Mouse (Mus musculus): ENCODE data around the gene B3gat3. TPM values are rescaled to one million over a fixed set of nuclear protein-coding genes. Genes with fewer than 3 reads are reported as not detected.
"Not testable (repeated sequence)": the region's sequence is repeated elsewhere in the genome, so short reads cannot be mapped to it uniquely, and the experiment has no call there.

B3gat3 gene
- polyA plus RNA-seq (2015; fragmentation: Nextera tagmentation; extraction: Ambion mirVana) = 86.9 and 88.7 TPM in 2 replicates

DNA sequence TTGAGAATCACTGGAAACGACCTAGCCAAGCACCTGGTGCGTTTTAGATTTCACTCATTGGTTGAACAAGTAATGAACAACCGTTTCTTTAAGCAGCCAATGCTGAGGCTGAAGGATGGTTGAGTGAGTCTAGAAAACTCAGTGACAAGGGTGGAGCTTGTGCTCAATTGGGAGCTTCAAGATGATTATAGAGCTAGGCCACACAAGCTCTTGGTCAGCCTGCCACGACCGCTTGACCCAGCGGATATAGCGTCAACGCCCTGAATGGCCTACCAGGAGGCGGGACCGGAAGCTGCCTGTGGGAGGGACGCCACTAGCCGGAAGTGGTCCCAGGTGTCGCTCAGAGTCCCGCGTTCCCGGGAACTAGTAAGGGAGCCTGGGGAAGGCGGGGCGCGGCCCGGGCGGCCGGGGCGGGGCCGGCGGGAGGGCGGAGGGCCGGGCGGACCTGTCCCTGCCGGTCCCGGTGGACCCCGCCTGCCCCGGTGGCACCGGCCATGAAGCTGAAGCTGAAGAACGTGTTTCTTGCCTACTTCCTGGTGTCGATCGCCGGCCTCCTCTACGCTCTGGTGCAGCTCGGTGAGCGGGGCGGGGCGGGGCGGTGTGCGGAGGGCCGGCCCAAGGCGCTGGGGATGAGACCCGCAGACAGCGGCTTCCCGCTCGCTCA, at the start of gene B3gat3:
TSS of gene B3gat3 (plus strand) at position 302 of the 664 bp plus-strand sequence.
- 3% methylated on average over 50 of the region's 50 CpGs for WGBS
- peak within 1 kb of the TSS; percentile 85 for H3K4me2 ChIP-seq
- H3K9me3 ChIP-seq = no peaks in the 10 kb centered on the region
- peak within 1 kb of the TSS; percentile 84 for H3K4me3 ChIP-seq
- H3K27me3 ChIP-seq = no peaks in the 10 kb centered on the region
- peaks cover 20% of the 10 kb centered on the region for H3K4me1 ChIP-seq (replicated peaks)
- ATAC-seq (ENCODE audit: low read depth) = peak; percentile 98
- peak within 1 kb of the TSS; percentile 81 for H3K9ac ChIP-seq
- H3K36me3 ChIP-seq = peaks cover 30% of the 10 kb centered on the region
- H3K27ac ChIP-seq (replicated peaks) = peak within 1 kb of the TSS; percentile 87

DNA sequence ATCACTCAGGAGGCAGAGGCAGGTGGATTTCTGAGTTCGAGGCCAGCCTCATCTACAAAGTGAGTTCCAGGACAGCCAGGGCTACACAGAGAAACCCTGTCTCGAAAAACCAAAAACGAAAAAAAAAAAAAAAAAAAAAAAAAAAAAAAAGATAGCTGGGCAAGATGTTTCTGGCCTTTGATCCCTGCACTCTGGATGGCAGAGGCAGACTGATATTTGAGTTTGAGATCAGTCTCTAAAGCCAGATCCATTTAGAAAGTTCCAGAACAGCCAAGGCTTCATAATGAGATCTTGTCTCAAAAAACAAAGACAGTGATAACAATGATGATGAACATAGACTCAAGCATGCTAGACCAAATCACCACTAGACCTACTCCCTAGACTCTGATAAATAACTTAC, 49.8 kb upstream of the B3gat3 start:
- not testable (repeated sequence) for H3K9ac ChIP-seq; H3K27ac ChIP-seq (replicated peaks); ATAC-seq (ENCODE audit: low read depth); H3K9me3 ChIP-seq; H3K27me3 ChIP-seq
- H3K4me3 ChIP-seq = peak overlapping the region; percentile 97; the same call in 1 of the 2 replicates
- peaks cover 16% of the 10 kb centered on the region for H3K4me1 ChIP-seq (replicated peaks)
- peaks cover 25% of the 10 kb centered on the region for H3K36me3 ChIP-seq
- 70% methylated on average over 3 of the region's 3 CpGs for WGBS
- H3K4me2 ChIP-seq = peak overlapping the region; percentile 91

DNA sequence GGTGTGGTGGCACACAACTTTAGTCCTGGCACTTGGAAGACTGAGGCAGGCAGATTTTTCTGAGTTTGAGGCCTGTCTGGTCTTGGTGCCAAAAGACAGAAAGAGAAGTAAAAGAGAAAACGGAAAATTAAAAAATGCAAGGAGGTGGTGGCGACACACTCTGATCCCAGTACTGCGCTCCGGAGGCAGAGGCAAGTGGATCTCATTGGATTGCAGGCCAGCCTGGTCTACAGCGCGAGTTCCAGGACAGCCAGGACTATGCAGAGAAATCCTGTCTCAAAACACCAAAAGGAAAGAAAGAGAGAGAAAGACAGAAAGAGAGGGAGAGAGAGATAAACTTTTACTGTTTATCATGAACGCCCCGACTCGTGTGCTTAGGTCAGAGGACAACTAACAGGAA, 49.3 kb upstream of the B3gat3 start:
- peak overlapping the region; percentile 97 for H3K4me3 ChIP-seq
- peak overlapping the region; percentile 91 for H3K4me2 ChIP-seq
- 65% methylated on average over 9 of the region's 9 CpGs for WGBS

DNA sequence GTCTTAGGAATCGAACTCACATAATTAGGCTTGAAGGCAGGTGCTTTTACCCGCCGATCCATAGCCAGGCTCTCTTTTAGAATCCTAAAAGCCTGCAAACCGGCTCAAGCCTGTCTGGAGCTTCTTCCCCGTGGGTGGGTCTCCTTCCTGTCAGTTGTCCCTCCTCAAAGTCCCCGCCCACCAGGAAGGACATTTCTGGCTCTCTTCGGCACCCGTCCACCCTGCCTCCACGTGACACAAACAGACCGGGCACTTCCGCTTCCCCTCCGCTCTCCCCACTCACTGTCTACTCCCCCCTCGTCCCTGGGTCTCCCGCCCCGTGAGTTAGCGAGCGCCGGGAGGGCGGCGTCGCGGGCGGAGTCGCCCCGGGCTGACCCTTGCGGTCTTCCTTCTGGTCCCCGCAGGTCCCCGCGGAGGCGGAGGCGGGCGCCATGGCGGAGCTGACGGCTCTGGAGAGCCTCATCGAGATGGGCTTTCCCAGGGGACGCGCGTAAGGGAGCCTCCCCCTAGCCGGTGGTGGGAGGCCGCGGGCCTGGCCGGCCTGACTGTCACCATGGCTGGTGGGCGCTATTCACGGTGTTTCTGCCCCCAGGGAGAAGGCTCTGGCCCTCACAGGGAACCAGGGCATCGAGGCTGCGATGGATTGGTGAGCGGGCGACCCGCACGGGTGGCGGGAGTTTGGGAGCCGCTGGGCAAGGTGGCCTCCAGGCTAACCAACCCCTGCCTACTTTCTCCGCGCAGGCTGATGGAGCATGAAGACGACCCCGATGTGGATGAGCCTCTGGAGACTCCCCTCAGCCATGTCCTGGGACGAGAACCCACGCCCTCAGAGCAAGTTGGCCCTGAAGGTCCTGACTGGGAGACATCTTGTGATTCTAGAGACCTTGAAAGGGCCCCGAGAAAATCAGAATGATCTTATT, 48.6 kb upstream of the B3gat3 start, which contains the start of gene Ubxn1:
TSS of gene Ubxn1 (plus strand) at position 230 of the 920 bp plus-strand sequence.
- peaks cover 36% of the 10 kb centered on the region for H3K36me3 ChIP-seq
- ATAC-seq (ENCODE audit: low read depth) = peak; percentile 97
- H3K9me3 ChIP-seq = no peaks in the 10 kb centered on the region
- peak within 1 kb of the TSS; percentile 91 for H3K4me2 ChIP-seq
- peak within 1 kb of the TSS; percentile 97 for H3K9ac ChIP-seq
- H3K4me1 ChIP-seq (replicated peaks) = peaks cover 16% of the 10 kb centered on the region
- H3K4me3 ChIP-seq = peak within 1 kb of the TSS; percentile 97
- H3K27me3 ChIP-seq = no peaks in the 10 kb centered on the region
- peak within 1 kb of the TSS; percentile 84 for H3K27ac ChIP-seq (replicated peaks)
- 1% methylated on average over 59 of the region's 59 CpGs for WGBS

More for the DNA sequence above, 49.3 kb upstream of the B3gat3 start:
- peak; percentile 51 for ATAC-seq (ENCODE audit: low read depth)
- peaks cover 29% of the 10 kb centered on the region for H3K36me3 ChIP-seq
- H3K9me3 ChIP-seq = no peaks in the 10 kb centered on the region
- H3K27ac ChIP-seq (replicated peaks) = peak overlapping the region; percentile 84
- H3K4me1 ChIP-seq (replicated peaks) = peaks cover 16% of the 10 kb centered on the region
- no peaks in the 10 kb centered on the region for H3K27me3 ChIP-seq
- peak overlapping the region; percentile 97 for H3K9ac ChIP-seq

DNA sequence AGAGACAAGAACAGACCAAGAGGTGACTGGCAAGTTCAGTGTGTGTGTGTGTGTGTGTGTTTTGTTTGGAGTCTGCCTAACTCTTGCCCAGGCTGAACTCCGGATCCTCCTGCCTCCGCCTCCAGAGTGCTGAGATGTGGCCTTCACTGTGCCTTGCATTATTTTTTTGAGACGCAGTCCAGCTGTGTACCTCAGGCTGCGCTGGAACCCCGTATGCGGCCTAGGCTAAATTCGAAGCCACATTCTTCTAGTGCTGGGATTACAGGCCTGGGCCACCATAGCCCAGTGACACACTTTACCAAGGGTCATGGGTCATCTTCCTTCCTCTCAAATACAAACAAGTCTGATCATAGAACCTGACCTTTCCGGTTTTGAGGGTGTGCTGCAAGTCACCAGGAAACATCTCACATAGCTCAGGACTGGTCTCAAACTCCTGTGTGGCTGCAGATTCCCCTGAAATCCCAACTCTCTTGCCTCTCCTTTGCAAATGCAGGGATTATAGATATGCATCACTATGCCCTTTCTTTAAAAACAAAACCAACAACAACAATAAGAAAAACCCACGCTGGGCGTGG, 47.8 kb upstream of the B3gat3 start:
- 76% methylated on average over 10 of the region's 10 CpGs for WGBS
- ATAC-seq (ENCODE audit: low read depth) = no peak
- H3K4me1 ChIP-seq (replicated peaks) = peaks cover 16% of the 10 kb centered on the region
- H3K27me3 ChIP-seq = no peaks in the 10 kb centered on the region
- peak overlapping the region; percentile 97 for H3K9ac ChIP-seq
- H3K27ac ChIP-seq (replicated peaks) = peak overlapping the region; percentile 84; the same call in 1 of the 2 replicates
- H3K9me3 ChIP-seq = no peaks in the 10 kb centered on the region
- peaks cover 42% of the 10 kb centered on the region for H3K36me3 ChIP-seq
- peak overlapping the region; percentile 91 for H3K4me2 ChIP-seq
- H3K4me3 ChIP-seq = peak overlapping the region; percentile 97

DNA sequence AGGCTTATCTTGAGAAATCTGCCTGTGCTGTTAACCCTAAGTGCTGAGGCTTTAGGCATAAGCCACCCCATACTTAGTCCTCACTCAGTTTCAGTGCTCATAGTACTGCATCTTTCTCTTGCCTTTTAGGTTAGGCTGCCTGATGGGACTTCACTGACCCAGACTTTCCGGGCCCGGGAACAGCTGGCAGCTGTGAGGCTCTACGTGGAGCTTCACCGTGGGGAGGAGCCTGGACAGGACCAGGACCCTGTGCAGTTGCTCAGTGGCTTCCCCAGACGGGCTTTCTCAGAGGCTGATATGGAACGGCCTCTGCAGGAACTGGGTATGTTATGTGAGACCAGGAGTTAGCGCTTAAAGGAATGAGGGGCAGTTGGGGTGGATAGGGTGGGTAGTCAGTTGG, 45.1 kb upstream of the B3gat3 start:
- 96% methylated on average over 7 of the region's 7 CpGs for WGBS
- no peak overlapping the region for H3K27ac ChIP-seq (replicated peaks)
- no peaks in the 10 kb centered on the region for H3K9me3 ChIP-seq
- H3K36me3 ChIP-seq = peaks cover 53% of the 10 kb centered on the region
- H3K4me1 ChIP-seq (replicated peaks) = peaks cover 30% of the 10 kb centered on the region
- H3K9ac ChIP-seq = no peak overlapping the region
- no peak for ATAC-seq (ENCODE audit: low read depth)
- no peak overlapping the region for H3K4me3 ChIP-seq
- no peaks in the 10 kb centered on the region for H3K27me3 ChIP-seq
- H3K4me2 ChIP-seq = no peak overlapping the region

DNA sequence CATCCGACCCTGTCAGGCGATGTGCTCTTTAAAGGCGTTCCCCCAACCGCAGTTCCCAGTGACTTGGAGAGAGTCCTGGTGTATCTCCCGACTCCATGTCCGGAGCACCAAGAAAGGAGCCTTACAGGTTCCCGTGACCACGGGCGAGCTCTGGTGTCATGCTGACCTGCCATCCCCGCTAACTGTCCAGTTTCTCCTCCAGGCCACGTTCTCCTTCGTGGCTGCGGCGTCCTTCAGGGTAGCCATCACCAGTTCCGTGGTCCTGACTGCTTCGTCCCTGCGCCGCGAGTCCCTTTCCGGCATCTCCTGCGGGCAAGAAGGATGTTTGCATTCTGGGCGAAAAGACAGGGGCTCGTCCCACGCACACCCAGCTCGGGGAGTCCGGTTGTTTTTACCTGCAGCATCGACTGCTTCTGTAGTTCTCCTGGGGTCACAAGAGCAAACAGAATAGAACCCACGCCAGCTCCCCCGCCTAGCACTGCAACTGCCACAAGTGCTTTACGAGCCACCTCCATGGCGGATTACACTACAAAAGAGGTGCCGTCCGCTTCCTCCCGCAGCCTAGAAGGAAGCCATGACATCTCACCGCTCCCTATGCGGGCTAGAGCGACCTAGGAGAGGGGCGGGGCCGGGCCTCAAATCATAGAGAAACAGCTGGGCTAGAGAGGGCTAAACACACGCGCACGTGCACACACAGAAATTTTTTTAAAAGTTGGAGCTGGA, 39.7 kb upstream of the B3gat3 start, which contains the start of gene Uqcc3:
TSS of gene Uqcc3 (minus strand) at position 613 of the 723 bp plus-strand sequence.
- peak within 1 kb of the TSS; percentile 83 for H3K4me3 ChIP-seq
- H3K36me3 ChIP-seq = peaks cover 28% of the 10 kb centered on the region
- peak; percentile 98 for ATAC-seq (ENCODE audit: low read depth)
- under 1% methylated on average over 42 of the region's 42 CpGs for WGBS
- peaks cover 15% of the 10 kb centered on the region for H3K4me1 ChIP-seq (replicated peaks)
- H3K27me3 ChIP-seq = no peaks in the 10 kb centered on the region
- H3K9me3 ChIP-seq = no peaks in the 10 kb centered on the region
- peak within 1 kb of the TSS; percentile 70 for H3K4me2 ChIP-seq
- H3K9ac ChIP-seq = peak within 1 kb of the TSS; percentile 82
- peak within 1 kb of the TSS; percentile 88 for H3K27ac ChIP-seq (replicated peaks)

DNA sequence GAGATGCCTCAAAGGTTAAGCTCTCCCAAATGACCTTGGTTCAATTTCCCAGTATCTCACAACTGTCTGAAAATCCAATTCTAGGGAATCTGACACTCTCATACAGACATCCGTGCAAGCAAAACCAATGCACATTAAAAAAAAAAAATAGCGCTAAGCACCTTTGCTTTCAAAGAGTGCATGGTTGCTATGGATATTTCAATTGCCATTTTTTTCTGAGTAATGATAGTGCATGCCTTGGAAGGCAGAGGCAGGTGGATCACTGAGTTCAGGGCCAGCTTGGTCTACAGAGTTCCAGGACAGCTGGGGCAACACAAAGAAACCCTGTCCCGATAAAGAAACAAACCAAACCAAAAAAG, 39.2 kb upstream of the B3gat3 start:
- Histone ChIP-seq H3K9ac (peak overlapping the region; percentile 82), H3K27ac (replicated peaks) (no peak overlapping the region), H3K4me2 (peak overlapping the region; percentile 70), H3K4me1 (replicated peaks) (peaks cover 15% of the 10 kb centered on the region), H3K4me3 (peak overlapping the region; percentile 83), H3K27me3 (no peaks in the 10 kb centered on the region), H3K9me3 (no peaks in the 10 kb centered on the region), H3K36me3 (peaks cover 22% of the 10 kb centered on the region)
- 12% methylated on average over 3 of the region's 3 CpGs for WGBS
- 0 out of 2 replicates have a peak, but pooled peaks have one; percentile 4 for ATAC-seq (ENCODE audit: low read depth)

DNA sequence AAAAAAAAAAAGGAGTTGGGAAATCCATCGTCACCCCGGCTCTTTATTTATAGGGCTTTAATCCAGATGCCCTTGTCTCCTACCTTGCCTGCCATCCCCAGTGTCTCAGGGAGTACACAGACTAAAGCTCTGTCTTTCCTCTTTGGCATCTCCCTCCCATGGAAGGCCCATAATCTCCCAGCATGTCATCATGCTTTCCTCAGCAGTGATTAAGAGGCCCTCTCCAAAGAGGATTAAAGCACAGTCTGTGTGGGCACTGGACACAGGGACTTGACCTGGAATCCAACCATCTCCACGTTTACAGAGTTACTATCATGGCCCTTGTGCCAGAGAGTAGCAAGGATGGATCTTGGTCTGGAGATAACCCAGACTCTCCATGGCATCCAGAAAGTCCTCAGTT, 36.6 kb upstream of the B3gat3 start, which contains the start of the genes Lbhd1 and Gm49403:
TSS of gene Lbhd1 (plus strand) at position 117 of the 400 bp plus-strand sequence.
TSS of gene Gm49403 (plus strand) at position 315 of the 400 bp plus-strand sequence.
- Histone ChIP-seq H3K4me3 (no peak within 1 kb of the TSS), H3K36me3 (peaks cover 4% of the 10 kb centered on the region), H3K27ac (replicated peaks) (no peak within 1 kb of the TSS), H3K4me1 (replicated peaks) (peaks cover 25% of the 10 kb centered on the region), H3K9me3 (no peaks in the 10 kb centered on the region), H3K27me3 (no peaks in the 10 kb centered on the region), H3K9ac (no peak within 1 kb of the TSS), H3K4me2 (no peak within 1 kb of the TSS)
- ATAC-seq (ENCODE audit: low read depth) = no peak
- WGBS = 83% methylated on average over 3 of the region's 3 CpGs

DNA sequence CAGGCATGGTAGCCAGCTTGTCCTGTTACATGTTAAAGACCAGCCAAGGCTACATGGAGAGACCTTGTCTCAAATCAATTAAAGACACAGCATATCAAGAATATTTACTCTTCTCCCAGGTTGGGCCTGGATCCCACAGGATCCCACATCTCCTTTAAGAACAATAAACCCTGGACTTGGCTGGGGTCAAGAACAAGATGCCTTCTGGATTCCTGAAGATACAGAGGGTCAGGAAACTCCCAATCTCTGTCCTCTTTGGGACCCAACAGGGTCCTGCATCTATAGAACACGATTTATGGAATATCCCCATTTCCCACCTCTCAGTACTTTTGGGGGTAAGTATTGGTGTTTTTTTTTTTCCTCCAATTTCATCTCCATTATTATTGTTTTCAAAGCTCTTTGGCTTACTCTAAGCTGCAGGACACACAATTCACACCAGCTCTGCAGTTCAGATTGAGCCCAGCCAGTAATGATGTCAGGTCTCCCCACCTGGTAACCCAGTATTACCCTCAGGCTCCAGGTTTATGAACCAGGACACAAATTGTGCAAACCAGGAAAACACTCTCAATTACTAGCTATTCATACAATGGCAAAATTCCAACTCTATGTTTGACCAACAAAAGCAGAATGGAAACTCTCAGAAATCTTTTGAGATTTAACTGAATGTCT, 33.1 kb upstream of the B3gat3 start:
- no peak for ATAC-seq (ENCODE audit: low read depth)
- Histone ChIP-seq H3K9me3 (no peaks in the 10 kb centered on the region), H3K4me2 (peak overlapping the region; percentile 80), H3K9ac (no peak overlapping the region), H3K4me1 (replicated peaks) (peaks cover 19% of the 10 kb centered on the region), H3K27ac (replicated peaks) (no peak overlapping the region), H3K36me3 (peaks cover 14% of the 10 kb centered on the region), H3K4me3 (no peak overlapping the region), H3K27me3 (no peaks in the 10 kb centered on the region)
- 56% methylated on average over 1 of the region's 1 CpGs for WGBS

Data from neural tube, embryonic 13.5 days (tissue).